Mouse (Mus musculus) limb, embryonic 14.5 days (tissue): ENCODE data around the gene Anapc1. TPM values are rescaled to one million over a fixed set of nuclear protein-coding genes. Genes with fewer than 3 reads are reported as not detected.

Experiments
- ATAC-seq: fragments of 200-750 bp; cut with Nextera tagmentation; 2 replicates; pipeline ENCODE4 v1.8.0; 2017; ENCODE audit warnings: low read depth, moderate number of reproducible peaks, moderate TSS enrichment; ENCODE audit not compliant: low FRiP score
- DNase-seq: peaks from one replicate; pipeline ENCODE4 v3.0.0-alpha.2; 2015; ENCODE audit warnings: low spot score
- H3K27ac ChIP-seq: fragments of 300-500 bp; sonication (generic); replicated peaks from 2 replicates; pipeline ENCODE4 v1.5.1; 2014; ENCODE audit warnings: low read depth, mild to moderate bottlenecking, low read length, moderate library complexity, mixed read lengths
- H3K27me3 ChIP-seq: fragments of 300-500 bp; sonication (generic); 2 replicates; pipeline ENCODE4 v1.6.1; 2014; ENCODE audit warnings: low read length, mixed read lengths; ENCODE audit not compliant: control insufficient read depth, insufficient read depth
- H3K36me3 ChIP-seq: fragments of 300-500 bp; sonication (generic); 2 replicates; pipeline ENCODE4 v1.6.1; 2014; ENCODE audit warnings: mild to moderate bottlenecking, low read length, moderate library complexity, mixed read lengths; ENCODE audit not compliant: control insufficient read depth, insufficient read depth
- H3K4me1 ChIP-seq: fragments of 300-500 bp; sonication (generic); 2 replicates; pipeline ENCODE4 v1.6.1; 2014; ENCODE audit warnings: antibody characterized with exemption, low read length, mixed read lengths; ENCODE audit not compliant: control insufficient read depth, insufficient read depth
- H3K4me2 ChIP-seq: fragments of 300-500 bp; sonication (generic); replicated peaks from 2 replicates; pipeline ENCODE4 v1.6.1; 2014; ENCODE audit warnings: low read depth, mild to moderate bottlenecking, low read length, moderate library complexity; ENCODE audit not compliant: severe bottlenecking
- H3K4me3 ChIP-seq: fragments of 300-500 bp; sonication (generic); replicated peaks from 2 replicates; pipeline ENCODE4 v1.5.1; 2014; ENCODE audit warnings: low read length
- H3K9ac ChIP-seq: fragments of 300-500 bp; sonication (generic); 2 replicates; pipeline ENCODE4 v1.6.1; 2014; ENCODE audit warnings: mild to moderate bottlenecking, low read depth, low read length, moderate library complexity; ENCODE audit not compliant: severe bottlenecking
- H3K9me3 ChIP-seq: fragments of 300-500 bp; sonication (generic); 2 replicates; pipeline ENCODE4 v1.6.1; 2016; ENCODE audit warnings: low read length; ENCODE audit not compliant: control insufficient read depth
- POLR2A ChIP-seq: fragments of 200-500 bp; IDR thresholded peaks from 2 replicates; pipeline ENCODE4 v1.8.0; 2012; ENCODE audit warnings: inconsistent platforms, mild to moderate bottlenecking, moderate library complexity, borderline replicate concordance; ENCODE audit not compliant: insufficient read depth, insufficient read length; ENCODE audit errors: extremely low read depth
- WGBS: fragments of 180-500 bp; shearing (Covaris S2); extraction: QIAGEN DNeasy Blood & Tissue Kit; methylation state at CpG from one replicate; pipeline ENCODE4 v1.1.7; 2014; 5-methylcytosine and 5-hydroxymethylcytosine counted together
- polyA plus RNA-seq, 2 experiments: library from polyadenylated mRNA; depleted of rRNA in 1 of 2; stranded (reverse) in 1 of 2; unstranded in 1 of 2; fragments of >200 nt; fragmentation: Nextera tagmentation in 1 of 2; extraction: Ambion mirVana in 1 of 2; gene quantifications; 2 replicates each; pipeline versions ENCODE4 v1.2.1 to v1.2.3; 2012 to 2014

Anapc1 gene
- polyA plus RNA-seq, 2 experiments = 65.1 to 75.3 TPM

DNA sequence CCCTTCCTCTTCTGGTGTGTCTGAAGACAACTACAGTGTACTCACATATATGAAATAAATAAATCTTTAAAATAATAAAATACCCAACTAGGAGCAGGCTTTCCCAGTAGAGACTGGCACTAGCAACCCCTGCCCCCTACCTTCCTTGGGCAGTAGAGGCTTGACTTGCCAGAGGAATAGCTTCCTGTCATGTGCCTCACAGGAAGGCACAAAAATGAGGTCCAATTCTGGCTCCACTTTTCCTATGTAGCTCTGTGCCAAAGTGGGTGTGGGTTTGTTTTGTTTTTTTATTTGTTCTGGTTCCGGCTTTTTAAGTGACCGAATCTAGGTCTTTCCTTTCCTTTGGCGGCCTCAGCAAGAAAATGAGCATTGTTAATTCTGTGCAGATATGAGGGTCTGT is 17.3 kb upstream of the Anapc1 start:
- DNase-seq (no peak), ATAC-seq (no peak)
- 92% methylated on average over 3 of the region's 3 CpGs for WGBS
- no peaks in the 10 kb centered on the region for H3K9me3 ChIP-seq
- H3K4me2 ChIP-seq = no peak overlapping the region
- H3K27me3 ChIP-seq = no peaks in the 10 kb centered on the region
- peaks cover 17% of the 10 kb centered on the region for H3K36me3 ChIP-seq
- H3K4me1 ChIP-seq = peaks cover 15% of the 10 kb centered on the region
- TF ChIP-seq POLR2A = no peak
- no peak overlapping the region for H3K9ac ChIP-seq
- H3K27ac ChIP-seq = no peak overlapping the region
- no peak overlapping the region for H3K4me3 ChIP-seq

- TF ChIP-seq POLR2A = no peak
- peak overlapping the region; percentile 77 for H3K9ac ChIP-seq
- no peaks in the 10 kb centered on the region for H3K27me3 ChIP-seq
- no peaks in the 10 kb centered on the region for H3K9me3 ChIP-seq
- DNase-seq = peak; percentile 79
- WGBS = under 1% methylated on average over 24 of the region's 24 CpGs
- 0 out of 2 replicates have a peak, but pooled peaks cover 10% of the 10 kb centered on the region for H3K36me3 ChIP-seq
- peak overlapping the region; percentile 59 for H3K4me2 ChIP-seq
- peak overlapping the region; percentile 94 for H3K27ac ChIP-seq
- peaks cover 3% of the 10 kb centered on the region; the same call in 1 of the 2 replicates for H3K4me1 ChIP-seq
- peak overlapping the region; percentile 73 for H3K4me3 ChIP-seq
- peak; percentile 24 for ATAC-seq
Observed at GRCm38 (mm10) chr2:128699201-128699885, 12.2 kb upstream of the Anapc1 start.

GRCm38 (mm10) chr2:128698693-128699181 is 11.5 kb upstream of the Anapc1 start, which contains the start of gene Mertk:
TSS of gene Mertk (plus strand) at chr2:128698956.
- TF ChIP-seq POLR2A = peak; percentile 97
- ATAC-seq = peak; percentile 92
- H3K27ac ChIP-seq = peak within 1 kb of the TSS; percentile 94
- 0 out of 2 replicates have a peak, but pooled peaks cover 10% of the 10 kb centered on the region for H3K36me3 ChIP-seq
- no peaks in the 10 kb centered on the region for H3K27me3 ChIP-seq
- peak within 1 kb of the TSS; percentile 73 for H3K4me3 ChIP-seq
- H3K9ac ChIP-seq = peak within 1 kb of the TSS; percentile 77
- under 1% methylated on average over 30 of the region's 30 CpGs for WGBS
- peak; percentile 94 for DNase-seq
- no peaks in the 10 kb centered on the region for H3K9me3 ChIP-seq
- H3K4me2 ChIP-seq = peak within 1 kb of the TSS; percentile 59
- peaks cover 3% of the 10 kb centered on the region; the same call in 1 of the 2 replicates for H3K4me1 ChIP-seq

DNA sequence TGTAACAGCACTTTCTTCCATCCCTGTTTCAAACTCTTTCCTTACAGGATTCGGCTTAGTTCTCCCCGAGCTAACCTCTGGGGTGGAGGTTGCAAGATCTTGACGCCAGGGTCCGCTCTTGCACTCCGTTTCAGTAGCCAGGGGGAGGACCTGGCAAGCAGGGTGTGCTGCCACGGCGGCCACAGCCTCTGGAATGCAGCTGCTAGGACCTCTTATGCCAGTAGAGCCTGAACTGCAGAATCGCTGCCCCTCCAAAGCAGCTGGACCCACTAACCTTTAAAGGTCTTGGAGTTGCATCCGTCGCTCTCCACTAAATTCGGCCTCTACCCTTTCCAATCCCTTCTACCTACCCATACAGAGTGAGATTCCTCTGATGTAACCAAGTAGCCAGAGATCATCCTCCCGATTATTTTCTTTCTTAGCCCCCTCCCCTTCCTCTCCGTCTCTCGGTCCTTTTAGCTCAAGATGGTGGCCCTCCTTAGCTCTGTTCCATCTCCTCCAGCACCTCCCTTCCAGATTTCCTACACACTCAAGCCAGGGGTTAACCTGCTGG is 11.0 kb upstream of the Anapc1 start:
- DNase-seq (peak; percentile 92), ATAC-seq (peak; percentile 91)
- Histone ChIP-seq H3K4me1 (peaks cover 3% of the 10 kb centered on the region; the same call in 1 of the 2 replicates), H3K27ac (peak overlapping the region; percentile 94), H3K4me2 (peak overlapping the region; percentile 59), H3K36me3 (0 out of 2 replicates have a peak, but pooled peaks cover 7% of the 10 kb centered on the region), H3K9me3 (no peaks in the 10 kb centered on the region), H3K9ac (peak overlapping the region; percentile 77), H3K4me3 (peak overlapping the region; percentile 73), H3K27me3 (no peaks in the 10 kb centered on the region)
- under 1% methylated on average over 14 of the region's 14 CpGs for WGBS
- no peak for TF ChIP-seq POLR2A

GRCm38 (mm10) chr2:128697566-128697965 is 10.4 kb upstream of the Anapc1 start:
- Histone ChIP-seq H3K4me3 (peak overlapping the region; percentile 73; the same call in 1 of the 2 replicates), H3K9me3 (no peaks in the 10 kb centered on the region), H3K4me2 (peak overlapping the region; percentile 59), H3K27ac (peak overlapping the region; percentile 94), H3K9ac (peak overlapping the region; percentile 77; the same call in 1 of the 2 replicates), H3K36me3 (0 out of 2 replicates have a peak, but pooled peaks cover 7% of the 10 kb centered on the region), H3K4me1 (peaks cover 3% of the 10 kb centered on the region; the same call in 1 of the 2 replicates), H3K27me3 (no peaks in the 10 kb centered on the region)
- 50% methylated on average over 5 of the region's 5 CpGs for WGBS
- TF ChIP-seq POLR2A = no peak
- ATAC-seq = no peak
- no peak for DNase-seq
